Mouse (Mus musculus): ENCODE results near the gene Ufsp1.

- no peak for TF ChIP-seq CHD2 (IDR thresholded peaks at IDR 0.05; ENCODE audit: low read depth, low read length)
- TF ChIP-seq ZNF384 (IDR thresholded peaks at IDR 0.05; ENCODE audit: low read depth, low read length): no peak
- no peak for TF ChIP-seq ZC3H11A (IDR thresholded peaks at IDR 0.05; ENCODE audit: borderline replicate concordance, low read depth, low read length)
These were observed 26.6 kb downstream of the Ufsp1 start for GRCm38 (mm10) chr5:137320996-137321395.

All from ES-E14 (cell line).